In the genomic region with DNA sequence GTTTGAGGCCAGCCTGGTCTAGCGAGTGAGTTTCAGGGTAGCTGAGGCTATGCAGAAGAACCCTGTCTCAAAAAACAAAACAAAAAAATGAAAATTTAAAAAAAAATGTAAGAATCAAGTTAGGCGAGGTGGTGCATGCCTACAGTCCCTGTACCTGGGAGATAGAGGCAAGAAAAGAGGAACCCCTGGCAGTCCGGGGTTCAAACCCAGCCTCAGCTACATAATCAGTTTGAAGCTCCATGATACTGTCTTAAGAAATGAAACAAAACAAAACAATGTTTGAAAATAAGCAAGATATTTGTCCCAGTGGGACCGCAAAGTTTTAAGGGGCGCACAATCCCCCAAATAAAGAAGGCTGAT, we compare ENCODE assay signal across 9 mouse cellular contexts. TPM values are rescaled to one million over a fixed set of nuclear protein-coding genes. Genes with fewer than 3 reads are reported as not detected.
DNase-seq lines count a peak whose midpoint lies in the region; ATAC-seq and TF ChIP-seq lines count a peak whose summit lies in the region.
"Had no signal": no experiment of that assay in that cellular context is flagged by ENCODE, and none has a peak within 500 bp of the region (broad histone marks: within the 10 kb centered on the region; RNA-seq: fewer than 3 reads in every experiment).

No protein-coding gene starts in this region.

- TF ChIP-seq POLR2A in cortical plate, adult 2 months (IDR thresholded peaks at IDR 0.05; ENCODE audit: extremely low read depth, insufficient read depth, low read length): no peak

- H3K36me3 ChIP-seq in heart, embryonic 16.5 days (ENCODE audit: control insufficient read depth, insufficient read depth): peaks cover 11% of the 10 kb centered on the region
- H3K36me3 ChIP-seq in hindbrain, postnatal 0 days (ENCODE audit: insufficient read depth, low read length): no peaks in the 10 kb centered on the region
- H3K36me3 ChIP-seq in midbrain, embryonic 15.5 days (replicated peaks): peaks cover 6% of the 10 kb centered on the region; the same call in 1 of the 2 replicates

- no peak for TF ChIP-seq CTCF in cortical plate, adult 2 months (IDR thresholded peaks at IDR 0.05; ENCODE audit: extremely low read depth, insufficient read depth, low read length)
- TF ChIP-seq CTCF in hindbrain, postnatal 0 days (IDR thresholded peaks at IDR 0.05; ENCODE audit: low read depth): no peak

- H3K4me1 ChIP-seq in heart, embryonic 16.5 days (ENCODE audit: control insufficient read depth, insufficient read depth, low read length): peaks cover 10% of the 10 kb centered on the region
- peaks cover 8% of the 10 kb centered on the region for H3K4me1 ChIP-seq in cortical plate, adult 2 months (ENCODE audit: control insufficient read depth, insufficient read depth, low read length)
- H3K4me1 ChIP-seq in hindbrain, postnatal 0 days (ENCODE audit: insufficient read depth, low read length): no peaks in the 10 kb centered on the region; the same call in 1 of the 2 replicates
- H3K4me1 ChIP-seq in midbrain, embryonic 15.5 days: peaks cover 19% of the 10 kb centered on the region

- no peaks in the 10 kb centered on the region for H3K27me3 ChIP-seq in heart, embryonic 16.5 days (ENCODE audit: control insufficient read depth, insufficient read depth, low read length)
- no peaks in the 10 kb centered on the region for H3K27me3 ChIP-seq in hindbrain, postnatal 0 days (ENCODE audit: insufficient read depth, low read length)
- H3K27me3 ChIP-seq in midbrain, embryonic 15.5 days (replicated peaks): no peaks in the 10 kb centered on the region

- no peaks in the 10 kb centered on the region for H3K9me3 ChIP-seq in heart, embryonic 16.5 days (replicated peaks; ENCODE audit: control insufficient read depth, low read length)
- H3K9me3 ChIP-seq in hindbrain, postnatal 0 days (ENCODE audit: low read length): no peaks in the 10 kb centered on the region
- no peaks in the 10 kb centered on the region for H3K9me3 ChIP-seq in midbrain, embryonic 15.5 days

- 28% methylated on average over 5 of the region's 5 CpGs for WGBS in heart, embryonic 16.5 days
- WGBS in hindbrain, postnatal 0 days: 32% methylated on average over 5 of the region's 5 CpGs
- 31% methylated on average over 5 of the region's 5 CpGs for WGBS in midbrain, embryonic 15.5 days

- no peak for DNase-seq in heart, adult 9 months (ENCODE audit: low spot score in 2 of 2)
- no peak for DNase-seq in hindbrain, postnatal 0 days (ENCODE audit: low spot score)
- DNase-seq in embryo, embryonic 10 days (ENCODE audit: low spot score): no peak
- DNase-seq in kidney, postnatal 10 days: no peak
- no peak for DNase-seq in spleen, postnatal 14 days (ENCODE audit: low spot score in 2 of 2)

- H3K4me2 ChIP-seq in heart, embryonic 16.5 days (ENCODE audit: low read depth, low read length): peak overlapping the region; percentile 62
- peak overlapping the region; percentile 83 for H3K4me2 ChIP-seq in hindbrain, postnatal 0 days (ENCODE audit: low read depth, low read length)
- H3K4me2 ChIP-seq in midbrain, embryonic 15.5 days: peak overlapping the region; percentile 70

- H3K4me3 ChIP-seq in heart, embryonic 16.5 days (ENCODE audit: low read length): peak overlapping the region; percentile 87
- H3K4me3 ChIP-seq in cortical plate, adult 2 months (ENCODE audit: insufficient read depth, low read length): peak overlapping the region; percentile 69; the same call in 1 of the 2 replicates
- peak overlapping the region; percentile 86 for H3K4me3 ChIP-seq in hindbrain, postnatal 0 days (ENCODE audit: low read length)
- H3K4me3 ChIP-seq in midbrain, embryonic 15.5 days: peak overlapping the region; percentile 85

- ATAC-seq in heart, embryonic 16.5 days (replicated peaks; ENCODE audit: extremely low read depth, insufficient read depth, low FRiP score): no peak
- peak; percentile 22 for ATAC-seq in hindbrain, postnatal 0 days
- ATAC-seq in midbrain, embryonic 15.5 days (replicated peaks): peak; percentile 24

- no peak overlapping the region for H3K27ac ChIP-seq in heart, embryonic 16.5 days (ENCODE audit: low read length)
- H3K27ac ChIP-seq in cortical plate, adult 2 months (ENCODE audit: insufficient read depth, low read length): no peak overlapping the region
- H3K27ac ChIP-seq in hindbrain, postnatal 0 days: no peak overlapping the region
- peak overlapping the region; percentile 63 for H3K27ac ChIP-seq in midbrain, embryonic 15.5 days

- no peak overlapping the region; the same call in 1 of the 2 replicates for H3K9ac ChIP-seq in heart, embryonic 16.5 days (ENCODE audit: low read length)
- no peak overlapping the region for H3K9ac ChIP-seq in hindbrain, postnatal 0 days (replicated peaks; ENCODE audit: low read length)
- peak overlapping the region; percentile 35; the same call in 1 of the 2 replicates for H3K9ac ChIP-seq in midbrain, embryonic 15.5 days

RNA-seq across cellular contexts. Expression of a gene that starts 0.3 kb away (rescaled TPM):
- polyA plus RNA-seq in heart, embryonic 16.5 days (2015; fragmentation: Nextera tagmentation; extraction: Ambion mirVana): 529 and 574 TPM in 2 replicates
- 179 and 184 TPM in 2 replicates for polyA plus RNA-seq in cortical plate, adult 2 months (2012; rRNA removed)
- total RNA-seq in hindbrain, postnatal 0 days (2014; rRNA removed): 87.8 and 94.2 TPM in 2 replicates
- 208 and 217 TPM in 2 replicates for polyA plus RNA-seq in hindbrain, postnatal 0 days (2015; fragmentation: Nextera tagmentation; extraction: Ambion mirVana)
- polyA plus RNA-seq in midbrain, embryonic 15.5 days (2015; fragmentation: Nextera tagmentation; extraction: Ambion mirVana): 132 and 136 TPM in 2 replicates

RNA-seq across cellular contexts. Expression of a gene that starts 25.8 kb away (rescaled TPM):
- polyA plus RNA-seq in heart, embryonic 16.5 days (2015; fragmentation: Nextera tagmentation; extraction: Ambion mirVana): 4.8 and 5.1 TPM in 2 replicates
- 33.8 and 34.7 TPM in 2 replicates for polyA plus RNA-seq in cortical plate, adult 2 months (2012; rRNA removed)
- 43.4 and 53.8 TPM in 2 replicates for total RNA-seq in hindbrain, postnatal 0 days (2014; rRNA removed)
- polyA plus RNA-seq in hindbrain, postnatal 0 days (2015; fragmentation: Nextera tagmentation; extraction: Ambion mirVana): 88.1 and 89.9 TPM in 2 replicates
- 43.2 and 44.6 TPM in 2 replicates for polyA plus RNA-seq in midbrain, embryonic 15.5 days (2015; fragmentation: Nextera tagmentation; extraction: Ambion mirVana)
- total RNA-seq: common myeloid progenitor, adult 5-6 weeks had no signal

RNA-seq across cellular contexts. Expression of a gene that starts 47.0 kb away (rescaled TPM):
- not detected in 2 replicates for polyA plus RNA-seq in heart, embryonic 16.5 days (2015; fragmentation: Nextera tagmentation; extraction: Ambion mirVana)
- polyA plus RNA-seq in cortical plate, adult 2 months (2012; rRNA removed): 0.09 and 0.10 TPM in 2 replicates
- total RNA-seq in hindbrain, postnatal 0 days (2014; rRNA removed): not detected in 2 replicates
- 0.09 TPM in 1 of 2 replicates, not detected in the other for polyA plus RNA-seq in hindbrain, postnatal 0 days (2015; fragmentation: Nextera tagmentation; extraction: Ambion mirVana)
- polyA plus RNA-seq in midbrain, embryonic 15.5 days (2015; fragmentation: Nextera tagmentation; extraction: Ambion mirVana): not detected in 2 replicates
- total RNA-seq: common myeloid progenitor, adult 5-6 weeks had no signal
